Mouse (Mus musculus) stomach, postnatal 0 days (tissue): ENCODE data around the gene Farp1. TPM values are rescaled to one million over a fixed set of nuclear protein-coding genes. Genes with fewer than 3 reads are reported as not detected.

Source experiments
- ATAC-seq: fragments of 200-750 bp; cut with Nextera tagmentation; 2 replicates; pipeline ENCODE4 v1.8.0; 2017; ENCODE audit not compliant: low FRiP score, low TSS enrichment
- DNase-seq: peaks from one replicate; pipeline ENCODE4 v3.0.0-alpha.2; 2016; ENCODE audit warnings: low spot score
- H3K27ac ChIP-seq: fragments of 300-500 bp; sonication (generic); replicated peaks from 2 replicates; pipeline ENCODE4 v1.5.1; 2014; ENCODE audit warnings: mild to moderate bottlenecking, control low read depth
- H3K27me3 ChIP-seq: fragments of 300-500 bp; sonication (generic); 2 replicates; pipeline ENCODE4 v1.6.1; 2014; ENCODE audit warnings: low read length; ENCODE audit not compliant: control insufficient read depth, insufficient read depth
- H3K36me3 ChIP-seq: fragments of 300-500 bp; sonication (generic); 2 replicates; pipeline ENCODE4 v1.6.1; 2014; ENCODE audit warnings: low read length, mixed read lengths; ENCODE audit not compliant: control insufficient read depth, insufficient read depth
- H3K4me1 ChIP-seq: fragments of 300-500 bp; sonication (generic); replicated peaks from 2 replicates; pipeline ENCODE4 v1.6.1; 2014; ENCODE audit warnings: antibody characterized with exemption; ENCODE audit not compliant: control insufficient read depth, insufficient read depth
- H3K4me2 ChIP-seq: fragments of 300-500 bp; sonication (generic); replicated peaks from 2 replicates; pipeline ENCODE4 v1.6.1; 2014; ENCODE audit warnings: low read depth, mild to moderate bottlenecking, control low read depth, moderate library complexity
- H3K4me3 ChIP-seq: fragments of 300-500 bp; sonication (generic); 2 replicates; pipeline ENCODE4 v1.5.1; 2014; ENCODE audit warnings: low read depth, low read length, control low read depth
- H3K9ac ChIP-seq: fragments of 300-500 bp; sonication (generic); 2 replicates; pipeline ENCODE4 v1.6.1; 2014; ENCODE audit warnings: mild to moderate bottlenecking, low read length, control low read depth, mixed read lengths
- H3K9me3 ChIP-seq: fragments of 300-500 bp; sonication (generic); 2 replicates; pipeline ENCODE4 v1.6.1; 2016; ENCODE audit warnings: low read length; ENCODE audit not compliant: control insufficient read depth
- CTCF ChIP-seq: IDR thresholded peaks from 2 replicates; pipeline ENCODE4 v1.5.1; 2016; ENCODE audit warnings: antibody characterized with exemption, low read depth, mild to moderate bottlenecking, moderate library complexity
- EP300 ChIP-seq: optimal IDR thresholded peaks from 2 replicates; pipeline ENCODE3; 2016; ENCODE audit warnings: antibody characterized with exemption
- WGBS: fragments of 180-500 bp; shearing (Covaris S2); extraction: QIAGEN DNeasy Blood & Tissue Kit; methylation state at CpG from one replicate; pipeline ENCODE4 v1.1.7; 2014; 5-methylcytosine and 5-hydroxymethylcytosine counted together
- polyA plus RNA-seq: library from polyadenylated mRNA; unstranded; fragments of >200 nt; fragmentation: Nextera tagmentation; extraction: Ambion mirVana; gene quantifications from 2 replicates; pipeline ENCODE4 v1.2.1, GENCODE M21; 2015

Gene Farp1
- polyA plus RNA-seq, 1 experiment from 2014 or later: 4.6 TPM

- TF ChIP-seq EP300: no peak
- TF ChIP-seq CTCF: no peak
- Histone ChIP-seq H3K27ac (0 out of 2 replicates have a peak overlapping the region, but pooled peaks have one; percentile 20), H3K4me2 (no peak overlapping the region), H3K4me3 (no peak overlapping the region), H3K4me1 (no peaks in the 10 kb centered on the region), H3K9ac (no peak overlapping the region), H3K36me3 (0 out of 2 replicates have a peak, but pooled peaks cover 2% of the 10 kb centered on the region), H3K9me3 (no peaks in the 10 kb centered on the region), H3K27me3 (no peaks in the 10 kb centered on the region)
- peak; percentile 49 for ATAC-seq
- WGBS: 59% methylated on average over 2 of the region's 2 CpGs
- DNase-seq: no peak
Measured at GRCm38 (mm10) chr14:121263912-121264311, 228.9 kb downstream of the Farp1 start.

GRCm38 (mm10) chr14:121264453-121264852 lies 229.5 kb downstream of the Farp1 start:
- no peak overlapping the region for H3K27ac ChIP-seq
- 44% methylated on average over 6 of the region's 6 CpGs for WGBS
- H3K9ac ChIP-seq: no peak overlapping the region

GRCm38 (mm10) chr14:121267801-121268200 lies 232.8 kb downstream of the Farp1 start:
- TF ChIP-seq CTCF (no peak), EP300 (no peak)
- Histone ChIP-seq H3K9ac (no peak overlapping the region), H3K27ac (no peak overlapping the region), H3K4me2 (no peak overlapping the region), H3K36me3 (peaks cover 2% of the 10 kb centered on the region; the same call in 1 of the 2 replicates), H3K27me3 (no peaks in the 10 kb centered on the region), H3K4me1 (no peaks in the 10 kb centered on the region), H3K4me3 (no peak overlapping the region), H3K9me3 (no peaks in the 10 kb centered on the region)
- ATAC-seq (no peak), DNase-seq (no peak)
- WGBS: 89% methylated on average over 8 of the region's 8 CpGs

More at GRCm38 (mm10) chr14:121264453-121264852, 229.5 kb downstream of the Farp1 start:
- Histone ChIP-seq H3K9me3 (no peaks in the 10 kb centered on the region), H3K36me3 (0 out of 2 replicates have a peak, but pooled peaks cover 2% of the 10 kb centered on the region), H3K4me1 (no peaks in the 10 kb centered on the region), H3K4me3 (no peak overlapping the region), H3K27me3 (no peaks in the 10 kb centered on the region), H3K4me2 (no peak overlapping the region)
- no peak for TF ChIP-seq EP300
- TF ChIP-seq CTCF: no peak
- DNase-seq: no peak
- ATAC-seq: peak; percentile 54

- peaks cover 2% of the 10 kb centered on the region; the same call in 1 of the 2 replicates for H3K36me3 ChIP-seq
- ATAC-seq (no peak), DNase-seq (no peak)
- no peak overlapping the region for H3K4me3 ChIP-seq
- H3K4me2 ChIP-seq: no peak overlapping the region
- H3K9me3 ChIP-seq: no peaks in the 10 kb centered on the region
- no peak overlapping the region for H3K27ac ChIP-seq
- H3K27me3 ChIP-seq: no peaks in the 10 kb centered on the region
- TF ChIP-seq EP300 (no peak), CTCF (no peak)
- WGBS: 73% methylated on average over 6 of the region's 6 CpGs
- no peaks in the 10 kb centered on the region for H3K4me1 ChIP-seq
- H3K9ac ChIP-seq: no peak overlapping the region
Measured at GRCm38 (mm10) chr14:121270490-121270889, 235.5 kb downstream of the Farp1 start.

- H3K36me3 ChIP-seq: peaks cover 5% of the 10 kb centered on the region; the same call in 1 of the 2 replicates
- 72% methylated on average over 12 of the region's 12 CpGs for WGBS
- no peak for TF ChIP-seq CTCF
- no peak for TF ChIP-seq EP300
- no peak overlapping the region for H3K4me2 ChIP-seq
- ATAC-seq: no peak
- no peak overlapping the region for H3K9ac ChIP-seq
- H3K4me3 ChIP-seq: no peak overlapping the region
- H3K9me3 ChIP-seq: no peaks in the 10 kb centered on the region
- H3K4me1 ChIP-seq: no peaks in the 10 kb centered on the region
- H3K27ac ChIP-seq: no peak overlapping the region
- no peak for DNase-seq
- H3K27me3 ChIP-seq: no peaks in the 10 kb centered on the region
Measured at GRCm38 (mm10) chr14:121274985-121275384, 240.0 kb downstream of the Farp1 start.

GRCm38 (mm10) chr14:121276016-121276415 lies 241.0 kb downstream of the Farp1 start:
- ATAC-seq (no peak), DNase-seq (no peak)
- TF ChIP-seq EP300 (no peak), CTCF (no peak)
- Histone ChIP-seq H3K27ac (no peak overlapping the region), H3K36me3 (peaks cover 3% of the 10 kb centered on the region; the same call in 1 of the 2 replicates), H3K27me3 (no peaks in the 10 kb centered on the region), H3K9ac (no peak overlapping the region), H3K4me3 (no peak overlapping the region), H3K4me2 (no peak overlapping the region), H3K9me3 (no peaks in the 10 kb centered on the region), H3K4me1 (no peaks in the 10 kb centered on the region)
- 55% methylated on average over 10 of the region's 10 CpGs for WGBS
